Mouse (Mus musculus) testis, adult 2 months (tissue): Measurements from ENCODE around the gene Ndst4. TPM values are rescaled to one million over a fixed set of nuclear protein-coding genes. Genes with fewer than 3 reads are reported as not detected.

Experiments used
- H3K27ac ChIP-seq: fragments of 200-500 bp; 2 replicates; pipeline ENCODE4 v1.5.1; 2012; ENCODE audit warnings: low read depth, low read length; ENCODE audit not compliant: control insufficient read depth, insufficient read depth
- H3K27me3 ChIP-seq: fragments of 200-500 bp; 2 replicates; pipeline ENCODE4 v1.6.1; 2012; ENCODE audit warnings: mild to moderate bottlenecking, low read length, moderate library complexity; ENCODE audit not compliant: control insufficient read depth, insufficient read depth
- H3K36me3 ChIP-seq: fragments of 200-500 bp; 2 replicates; pipeline ENCODE4 v1.6.1; 2012; ENCODE audit warnings: mild to moderate bottlenecking, low read length; ENCODE audit not compliant: control insufficient read depth, insufficient read depth
- H3K4me1 ChIP-seq: fragments of 200-500 bp; 2 replicates; pipeline ENCODE4 v1.6.1; 2012; ENCODE audit warnings: low read length; ENCODE audit not compliant: control insufficient read depth, insufficient read depth
- H3K4me3 ChIP-seq: fragments of 200-500 bp; 2 replicates; pipeline ENCODE4 v1.5.1; 2012; ENCODE audit warnings: low read depth, mild to moderate bottlenecking, low read length, moderate library complexity, mixed read lengths; ENCODE audit not compliant: control insufficient read depth
- CTCF ChIP-seq: fragments of 200-500 bp; IDR thresholded peaks from 2 replicates; pipeline ENCODE4 v1.5.1; 2012; ENCODE audit warnings: low read depth, mild to moderate bottlenecking, inconsistent platforms, low read length, moderate library complexity; ENCODE audit not compliant: control insufficient read depth, insufficient read depth, insufficient replicate concordance
- POLR2A ChIP-seq: fragments of 200-500 bp; IDR thresholded peaks from 2 replicates; pipeline ENCODE4 v1.6.1; 2012; ENCODE audit warnings: low read depth, mild to moderate bottlenecking, inconsistent platforms, low read length, moderate library complexity; ENCODE audit not compliant: control insufficient read depth
- polyA plus RNA-seq: library from polyadenylated mRNA; depleted of rRNA; stranded (reverse); fragments of >200 nt; gene quantifications from 2 replicates; pipeline ENCODE4 v1.2.3, GENCODE M21; 2012

The Ndst4 gene
- polyA plus RNA-seq, 1 experiment: 86.4 TPM

DNA sequence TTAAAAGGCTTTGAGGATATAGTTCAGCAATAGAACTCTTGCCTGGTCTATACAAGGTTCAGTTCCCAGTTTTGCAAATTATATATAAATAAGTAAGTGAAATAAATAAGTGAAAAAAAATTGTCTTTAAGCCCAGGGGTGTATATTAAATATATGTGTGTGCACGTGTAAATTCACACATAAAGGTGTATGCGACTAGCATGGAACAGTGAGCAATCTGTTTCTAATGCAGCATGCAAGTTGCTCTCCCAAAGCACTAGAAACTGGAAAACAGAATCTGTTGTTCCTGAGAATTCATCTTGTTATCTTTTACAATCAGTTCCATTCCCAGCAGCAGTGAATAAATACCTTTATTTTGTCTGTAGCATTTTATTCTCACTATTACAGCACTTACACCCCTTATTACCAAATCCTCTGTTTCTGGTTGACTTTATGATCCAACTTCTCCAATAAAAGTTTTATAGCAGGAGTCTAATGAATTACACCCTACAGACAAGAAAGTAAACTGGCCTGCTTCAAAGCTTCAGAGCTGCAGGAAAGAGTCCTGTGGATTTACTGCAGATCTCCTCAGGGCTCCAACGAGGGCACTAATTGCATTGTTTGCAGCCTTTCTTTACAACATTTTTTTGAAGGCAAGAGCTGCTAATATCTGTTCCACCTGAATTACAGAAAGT, 340.7 kb downstream of the Ndst4 start:
- H3K36me3 ChIP-seq: no peaks in the 10 kb centered on the region
- H3K4me3 ChIP-seq: no peak overlapping the region
- TF ChIP-seq POLR2A (no peak), CTCF (no peak)
- no peaks in the 10 kb centered on the region for H3K4me1 ChIP-seq
- no peak overlapping the region for H3K27ac ChIP-seq
- H3K27me3 ChIP-seq: no peaks in the 10 kb centered on the region

- no peak overlapping the region for H3K27ac ChIP-seq
- no peaks in the 10 kb centered on the region for H3K4me1 ChIP-seq
- no peaks in the 10 kb centered on the region for H3K36me3 ChIP-seq
- TF ChIP-seq CTCF: no peak
- TF ChIP-seq POLR2A: no peak
- no peaks in the 10 kb centered on the region for H3K27me3 ChIP-seq
- H3K4me3 ChIP-seq: no peak overlapping the region
Measured at GRCm38 (mm10) chr3:125745142-125745496, 341.2 kb downstream of the Ndst4 start.

DNA sequence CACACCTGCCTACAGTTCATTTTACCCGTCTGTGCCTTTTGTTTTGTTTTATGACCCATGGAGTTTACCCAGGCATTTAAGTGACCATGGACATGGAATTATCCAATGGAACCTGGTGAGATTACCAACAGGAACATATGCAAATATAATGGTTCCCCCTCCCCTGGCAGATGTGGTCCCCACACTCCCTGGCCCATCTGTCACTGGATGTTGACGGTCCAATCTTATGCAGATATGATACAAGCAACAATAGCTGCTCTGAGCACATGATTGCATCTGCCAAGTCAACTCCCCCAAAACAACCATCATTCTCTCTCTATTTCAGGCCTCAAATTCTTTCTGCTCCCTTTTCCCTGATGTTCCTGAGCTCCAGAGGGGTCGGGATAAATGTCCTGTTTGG, 342.5 kb downstream of the Ndst4 start:
- Histone ChIP-seq H3K27ac (no peak overlapping the region), H3K36me3 (no peaks in the 10 kb centered on the region), H3K4me3 (no peak overlapping the region), H3K4me1 (no peaks in the 10 kb centered on the region), H3K27me3 (no peaks in the 10 kb centered on the region)
- no peak for TF ChIP-seq POLR2A
- TF ChIP-seq CTCF: no peak

DNA sequence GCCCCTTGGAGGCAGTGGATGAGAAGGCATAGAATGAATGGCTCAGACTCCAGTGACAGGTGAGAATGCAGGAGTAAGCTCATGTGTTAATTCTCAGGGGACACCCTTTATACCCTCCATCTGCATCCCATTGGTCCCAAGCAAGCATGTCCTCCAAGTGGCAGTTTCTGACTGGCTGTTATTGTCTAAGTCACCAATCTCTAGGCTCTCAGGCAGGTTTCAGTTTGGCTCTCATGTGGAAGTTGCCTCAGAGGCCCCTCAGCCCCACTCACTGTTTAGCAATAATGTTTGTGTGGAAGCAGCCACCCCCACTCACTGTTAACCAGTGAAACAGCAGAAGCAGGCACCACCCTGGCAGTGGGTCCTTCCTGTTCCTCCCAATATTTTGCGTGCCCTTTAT, 353.0 kb downstream of the Ndst4 start:
- no peaks in the 10 kb centered on the region for H3K4me1 ChIP-seq
- H3K27me3 ChIP-seq: no peaks in the 10 kb centered on the region
- TF ChIP-seq POLR2A (no peak), CTCF (no peak)
- no peak overlapping the region for H3K4me3 ChIP-seq
- H3K36me3 ChIP-seq: no peaks in the 10 kb centered on the region
- H3K27ac ChIP-seq: no peak overlapping the region

DNA sequence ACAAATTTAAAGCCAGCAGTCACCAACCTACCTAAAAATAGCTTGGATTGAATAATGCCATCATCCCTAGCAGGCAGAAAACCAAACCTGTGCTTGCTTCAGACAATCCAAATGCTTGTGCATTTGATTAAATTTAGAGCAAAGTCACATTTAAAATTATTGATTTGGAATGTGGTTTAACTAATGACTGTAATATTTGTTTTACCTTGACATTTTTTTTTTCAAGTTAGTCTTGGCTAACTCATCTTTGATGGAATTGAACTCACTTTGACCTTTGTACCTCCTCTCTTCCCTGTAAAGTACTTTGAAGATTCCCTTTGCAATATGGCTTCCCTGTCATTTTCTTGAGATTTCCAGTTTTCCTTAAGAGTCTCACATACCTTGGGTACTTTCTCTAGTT, 356.8 kb downstream of the Ndst4 start:
- H3K4me3 ChIP-seq: no peak overlapping the region
- H3K27ac ChIP-seq: no peak overlapping the region
- no peaks in the 10 kb centered on the region for H3K27me3 ChIP-seq
- TF ChIP-seq POLR2A (no peak), CTCF (no peak)
- no peaks in the 10 kb centered on the region for H3K4me1 ChIP-seq
- no peaks in the 10 kb centered on the region for H3K36me3 ChIP-seq
